Mouse (Mus musculus) heart, adult 2 months (tissue): ENCODE measurements around the gene Camk2n2. TPM values are rescaled to one million over a fixed set of nuclear protein-coding genes. Genes with fewer than 3 reads are reported as not detected.

ENCODE experiments used
- DNase-seq, 2 experiments: peaks; one replicate each; pipeline ENCODE4 v3.0.0; 2021
- H3K27ac ChIP-seq: fragments of 200-600 bp; 2 replicates; pipeline ENCODE4 v1.8.1; 2022
- H3K27me3 ChIP-seq: fragments of 200-500 bp; 2 replicates; pipeline ENCODE4 v1.6.1; 2012; ENCODE audit warnings: mild to moderate bottlenecking, low read length, inconsistent platforms, mixed read lengths; ENCODE audit not compliant: control insufficient read depth, insufficient read depth
- H3K36me3 ChIP-seq: fragments of 200-500 bp; 2 replicates; pipeline ENCODE4 v1.6.1; 2012; ENCODE audit warnings: low read length, inconsistent platforms; ENCODE audit not compliant: control insufficient read depth, insufficient read depth
- H3K4me1 ChIP-seq: fragments of 200-500 bp; 2 replicates; pipeline ENCODE4 v1.6.1; 2011; ENCODE audit warnings: low read length; ENCODE audit not compliant: control insufficient read depth, insufficient read depth
- H3K4me3 ChIP-seq: fragments of 200-600 bp; 2 replicates; pipeline ENCODE4 v1.8.1; 2022
- H3K79me2 ChIP-seq: fragments of 200-500 bp; replicated peaks from 2 replicates; pipeline ENCODE4 v1.6.1; 2012; ENCODE audit warnings: mild to moderate bottlenecking, inconsistent platforms, low read length, moderate library complexity, mixed read lengths; ENCODE audit not compliant: control insufficient read depth, insufficient read depth
- H3K9ac ChIP-seq: fragments of 200-500 bp; 2 replicates; pipeline ENCODE4 v1.6.1; 2012; ENCODE audit warnings: low read depth, mild to moderate bottlenecking, control low read depth, inconsistent platforms, low read length, mixed read lengths
- CTCF ChIP-seq: fragments of 200-600 bp; IDR thresholded peaks from 2 replicates; pipeline ENCODE4 v1.8.1; 2022; ENCODE audit warnings: antibody characterized with exemption, mild to moderate bottlenecking, moderate library complexity
- EP300 ChIP-seq: fragments of 200-500 bp; IDR thresholded peaks from 2 replicates; pipeline ENCODE4 v1.6.1; 2011; ENCODE audit warnings: low read depth, low read length, control low read depth; ENCODE audit not compliant: insufficient read depth
- POLR2A ChIP-seq: fragments of 200-500 bp; IDR thresholded peaks from 2 replicates; pipeline ENCODE4 v1.6.1; 2011; ENCODE audit warnings: mild to moderate bottlenecking, low read depth, low read length, control low read depth; ENCODE audit not compliant: insufficient read depth
- WGBS: fragments of 180-500 bp; shearing (Covaris S2); methylation state at CpG from one replicate; pipeline ENCODE4 v1.1.7; 2018; 5-methylcytosine and 5-hydroxymethylcytosine counted together
- intact Hi-C: fragments of 180-260 bp; cut with DNase I; formaldehyde crosslinking; loops from one replicate; pipeline ENCODE4 v1.15.1; 2025
- polyA plus RNA-seq: library from polyadenylated mRNA; depleted of rRNA; stranded (reverse); fragments of >200 nt; gene quantifications from 2 replicates; pipeline ENCODE4 v1.2.3, GENCODE M21; 2012
- total RNA-seq, 2 experiments: library from RNA; stranded (reverse); gene quantifications; 2 replicates each; pipeline ENCODE4 v1.2.3; 2021

Camk2n2 gene
- total and polyA plus RNA-seq, 3 experiments = 1.2 to 1.4 (median 1.2) TPM

DNA sequence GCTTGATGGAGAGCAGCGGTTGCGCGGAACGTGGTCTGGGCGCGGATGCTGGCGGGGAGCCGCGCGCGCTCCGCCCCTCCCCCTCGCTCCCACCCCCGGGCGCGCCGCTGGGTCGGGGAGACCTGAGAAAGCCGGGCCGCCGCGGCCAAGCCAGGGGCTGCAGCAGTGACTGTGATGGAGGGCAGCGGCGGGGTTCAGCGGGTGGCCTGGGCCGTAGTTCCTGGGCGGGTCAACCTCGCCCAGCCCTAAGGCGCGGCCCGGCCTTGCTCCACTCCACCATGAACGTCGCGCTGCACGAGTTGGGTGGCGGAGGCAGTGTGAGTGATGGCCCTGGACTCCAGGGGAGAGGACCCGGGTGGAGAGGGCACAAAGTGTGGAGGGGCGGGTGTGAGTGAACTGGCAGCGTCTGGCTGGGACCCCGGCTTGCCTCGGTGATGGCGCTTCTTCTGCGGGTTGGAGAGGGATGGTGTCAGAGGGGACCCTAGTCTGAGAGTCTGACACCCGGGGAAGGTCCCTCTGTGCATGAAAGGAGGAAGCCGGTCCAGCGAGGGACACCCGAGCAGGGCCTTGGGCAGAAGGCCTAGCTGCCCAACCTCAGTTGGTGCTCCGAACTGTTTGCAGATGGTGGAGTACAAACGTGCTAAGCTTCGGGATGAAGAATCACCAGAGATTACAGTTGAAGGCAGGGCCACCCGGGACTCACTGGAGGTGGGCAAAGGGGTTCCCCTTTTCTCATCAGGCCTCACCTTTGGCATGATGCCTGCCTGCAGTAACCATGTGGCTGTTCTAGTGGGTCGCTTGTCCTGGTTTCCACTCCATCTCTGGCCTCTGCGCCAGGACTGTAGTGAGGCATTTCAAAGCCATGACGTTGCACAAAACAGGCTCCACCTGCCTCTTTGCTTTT lies 8.9 kb upstream of the Camk2n2 start, which contains the start of gene Ece2:
Gene Ece2 (plus strand): TSS at position 98 of the 904 bp plus-strand sequence.
- intact Hi-C loops = no loop called here

DNA sequence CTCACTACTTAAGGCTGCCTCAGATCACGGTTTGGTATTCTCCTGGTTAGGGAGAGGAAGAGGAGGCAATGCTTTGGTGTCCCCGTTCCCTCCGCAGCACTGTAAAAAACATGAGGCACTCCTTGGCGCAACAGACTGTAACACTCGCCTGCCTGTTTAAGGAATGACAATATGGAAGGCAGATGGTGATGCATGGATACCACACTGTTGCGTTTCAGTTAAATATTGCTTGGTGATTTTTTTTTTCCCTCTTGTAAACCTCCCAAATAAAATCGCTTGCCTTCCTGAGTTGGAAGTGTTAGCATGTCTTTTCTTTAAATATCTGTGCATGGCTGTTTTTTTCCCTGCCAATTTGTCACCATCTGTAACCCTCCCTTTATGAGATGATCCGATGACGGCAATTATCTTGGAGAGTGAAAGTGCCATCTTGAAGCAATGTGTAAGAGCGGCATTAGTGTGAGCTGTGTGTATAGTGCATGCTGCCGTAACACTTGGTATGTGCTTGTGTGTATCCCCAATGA lies 7.8 kb upstream of the Camk2n2 start:
- DNase-seq = no peak
- H3K4me3 ChIP-seq = no peak overlapping the region
- WGBS = 64% methylated on average over 11 of the region's 11 CpGs
- H3K27ac ChIP-seq = no peak overlapping the region
- no peaks in the 10 kb centered on the region for H3K4me1 ChIP-seq
- peaks cover 5% of the 10 kb centered on the region for H3K27me3 ChIP-seq
- intact Hi-C loops = no loop called here
- TF ChIP-seq POLR2A (no peak), CTCF (no peak), EP300 (no peak)
- H3K36me3 ChIP-seq = no peaks in the 10 kb centered on the region
- no peak overlapping the region for H3K9ac ChIP-seq
- H3K79me2 ChIP-seq = no peaks in the 10 kb centered on the region

More for the DNA sequence above, 8.9 kb upstream of the Camk2n2 start, which contains the start of gene Ece2:
- peak within 1 kb of the TSS; percentile 38 for H3K9ac ChIP-seq
- TF ChIP-seq CTCF (no peak), POLR2A (no peak), EP300 (no peak)
- peak; percentile 16 to 43 for DNase-seq
- no peak within 1 kb of the TSS for H3K27ac ChIP-seq
- peaks cover 5% of the 10 kb centered on the region for H3K27me3 ChIP-seq
- H3K79me2 ChIP-seq = no peaks in the 10 kb centered on the region
- 9% methylated on average over 54 of the region's 54 CpGs for WGBS
- H3K4me3 ChIP-seq = peak within 1 kb of the TSS; percentile 41; the same call in 1 of the 2 replicates
- no peaks in the 10 kb centered on the region for H3K36me3 ChIP-seq
- H3K4me1 ChIP-seq = no peaks in the 10 kb centered on the region

GRCm38 (mm10) chr16:20623211-20623610 lies 2.1 kb upstream of the Camk2n2 start:
- DNase-seq = no peak
- Histone ChIP-seq H3K27ac (no peak overlapping the region), H3K36me3 (no peaks in the 10 kb centered on the region), H3K4me1 (peaks cover 1% of the 10 kb centered on the region; the same call in 1 of the 2 replicates), H3K27me3 (no peaks in the 10 kb centered on the region), H3K9ac (no peak overlapping the region), H3K4me3 (no peak overlapping the region), H3K79me2 (no peaks in the 10 kb centered on the region)
- no peak for TF ChIP-seq POLR2A
- no peak for TF ChIP-seq CTCF
- TF ChIP-seq EP300 = no peak
- 54% methylated on average over 2 of the region's 2 CpGs for WGBS
- intact Hi-C loops = loop anchor here (2.0 kb wide), 1 partner anchor 28 kb away; the partner anchor contains the start of gene Psmd2

GRCm38 (mm10) chr16:20621991-20622685 lies 1.1 kb upstream of the Camk2n2 start:
- H3K27ac ChIP-seq = no peak overlapping the region

GRCm38 (mm10) chr16:20620751-20621190 lies 316 bp downstream of the Camk2n2 start:
- H3K27ac ChIP-seq = no peak overlapping the region
- intact Hi-C loops = loop anchor here (1.0 kb wide), 1 partner anchor 9 kb away; the partner anchor contains the start of genes Alg3, Eef1akmt4 and Gm49333
- H3K4me3 ChIP-seq = peak overlapping the region; percentile 56
- DNase-seq = no peak
- WGBS = under 1% methylated on average over 32 of the region's 32 CpGs
- peaks cover 1% of the 10 kb centered on the region; the same call in 1 of the 2 replicates for H3K4me1 ChIP-seq
- no peak for TF ChIP-seq POLR2A
- TF ChIP-seq CTCF = no peak
- no peak for TF ChIP-seq EP300
- no peaks in the 10 kb centered on the region for H3K79me2 ChIP-seq
- peak overlapping the region; percentile 49 for H3K9ac ChIP-seq
- no peaks in the 10 kb centered on the region for H3K36me3 ChIP-seq
- no peaks in the 10 kb centered on the region for H3K27me3 ChIP-seq

More at GRCm38 (mm10) chr16:20621991-20622685, 1.1 kb upstream of the Camk2n2 start:
- Histone ChIP-seq H3K27me3 (no peaks in the 10 kb centered on the region), H3K4me3 (peak overlapping the region; percentile 56), H3K4me1 (peaks cover 1% of the 10 kb centered on the region; the same call in 1 of the 2 replicates), H3K36me3 (no peaks in the 10 kb centered on the region), H3K79me2 (no peaks in the 10 kb centered on the region), H3K9ac (peak overlapping the region; percentile 72; the same call in 1 of the 2 replicates)
- DNase-seq = peak; percentile 75 to 78
- intact Hi-C loops = loop anchor here (2.0 kb wide), 1 partner anchor 29 kb away; the partner anchor contains the start of gene Psmd2
- WGBS = 0% methylated on average over 37 of the region's 37 CpGs
- TF ChIP-seq CTCF (no peak), POLR2A (no peak), EP300 (no peak)
